Mouse (Mus musculus) ovary, postnatal 10 days (tissue): ENCODE results near the gene Arsj.

Source experiments
- DNase-seq: peaks from one replicate; pipeline ENCODE4 v3.0.0; 2022; ENCODE audit warnings: low spot score

The Arsj gene

DNA sequence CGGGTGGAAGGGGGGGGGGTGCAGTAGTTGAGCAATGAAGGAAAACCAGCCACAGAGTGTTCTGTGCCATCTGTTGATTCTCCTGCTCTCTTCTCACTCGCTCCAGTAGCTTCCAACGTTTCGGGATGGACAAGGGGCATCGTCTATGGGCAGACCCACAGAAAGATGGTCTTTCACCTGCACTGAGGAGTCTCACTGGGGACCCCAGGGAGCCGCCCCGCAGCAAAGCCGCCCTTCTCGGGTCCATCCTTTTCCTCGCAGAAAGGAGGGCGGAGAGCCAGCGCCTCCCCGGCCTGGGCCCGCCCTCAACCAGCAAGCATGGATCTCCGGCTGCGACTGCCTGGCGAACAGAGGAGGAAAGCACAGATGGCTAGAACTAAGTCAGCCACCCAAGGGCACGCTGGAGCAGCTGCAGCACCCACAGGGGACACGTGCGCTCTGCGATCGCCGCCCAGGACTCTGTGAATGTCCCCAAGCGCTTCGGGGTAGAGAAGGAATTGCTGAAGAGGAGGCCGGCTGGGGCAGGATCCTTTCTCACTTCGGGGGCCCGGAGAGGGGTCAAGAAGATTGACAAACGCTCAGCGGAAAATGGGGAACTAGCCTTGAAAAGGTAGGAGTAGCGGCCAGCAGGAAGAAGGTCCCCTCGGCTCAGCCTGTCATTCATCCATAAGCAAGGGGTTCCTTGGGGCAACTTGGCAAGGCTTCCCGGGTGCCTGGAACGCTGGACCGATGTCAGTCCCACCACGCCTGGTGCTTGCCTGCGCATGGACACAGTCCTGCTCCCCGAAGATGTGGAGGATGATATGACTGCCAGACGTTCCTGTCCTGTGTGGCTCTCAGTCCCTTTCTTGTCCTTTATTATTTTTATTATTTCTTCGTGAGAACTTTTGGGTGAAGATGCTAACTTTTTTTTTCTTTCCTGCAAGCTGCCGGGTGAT lies at the start of gene Arsj:
Arsj (plus strand) TSS at position 117 of the 938 bp plus-strand sequence.
- peak; percentile 34 for DNase-seq

DNA sequence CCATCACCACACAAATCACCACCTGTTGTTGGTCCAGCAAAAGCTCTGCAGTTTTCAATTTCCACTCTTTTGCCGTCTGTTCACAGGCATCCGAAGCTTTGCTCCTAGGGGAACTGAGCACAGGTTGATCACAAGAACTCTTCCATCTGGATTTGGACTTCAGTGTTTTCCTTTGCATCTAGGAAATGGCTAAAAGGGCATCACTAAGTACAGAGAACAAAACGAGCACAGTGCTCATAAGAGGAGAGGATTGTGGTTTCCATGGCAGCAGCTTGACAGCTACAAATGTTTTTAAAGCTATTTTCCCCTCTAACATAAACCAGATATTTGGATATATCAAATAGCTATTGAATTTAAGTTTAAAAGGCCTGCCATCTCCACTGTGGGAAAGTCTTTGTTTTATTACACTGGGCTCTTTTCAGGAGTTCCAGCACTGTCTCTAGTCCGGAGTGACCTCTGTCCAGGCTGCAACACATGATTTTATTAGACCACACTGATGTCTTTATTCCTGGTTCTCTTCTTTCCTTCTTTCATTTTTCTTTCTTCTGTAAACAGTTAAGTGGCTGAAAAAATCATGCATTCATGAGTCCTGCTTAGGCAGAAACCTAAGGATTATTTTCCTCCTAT lies 38.5 kb upstream of the Arsj start:
- no peak for DNase-seq

DNA sequence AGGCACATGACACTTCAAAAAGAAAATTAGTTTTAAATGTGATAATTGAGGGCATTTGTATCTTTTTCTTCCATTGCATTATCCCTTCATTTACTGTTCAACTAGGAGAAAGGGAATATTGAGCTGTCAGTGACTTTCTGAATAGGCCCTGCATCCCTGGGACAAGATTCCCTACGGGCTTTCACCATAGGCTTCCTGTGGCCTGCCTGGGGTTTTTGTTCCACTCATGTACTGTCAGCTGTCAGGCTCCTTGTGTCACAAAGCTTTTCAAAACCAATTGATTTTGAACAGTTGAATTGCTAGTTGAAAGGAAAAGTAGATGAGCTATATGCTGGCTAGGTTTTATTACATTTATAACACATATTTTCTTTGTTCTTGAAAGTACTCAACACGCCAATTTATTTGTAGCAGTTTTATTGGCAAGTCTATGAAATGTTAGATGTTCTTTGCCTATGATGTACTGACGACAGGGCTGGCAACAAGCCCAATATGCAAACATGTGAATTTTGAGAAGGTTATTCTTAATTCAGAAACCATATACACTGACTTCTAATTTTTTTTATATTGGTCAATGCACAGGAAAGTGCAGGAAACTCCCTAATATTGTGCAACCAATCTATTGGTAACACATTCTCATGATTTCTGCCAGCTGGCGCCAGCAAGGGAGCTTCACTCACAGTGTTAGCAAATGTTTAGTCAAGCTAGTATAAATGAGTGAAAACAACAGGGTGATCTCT lies 37.4 kb upstream of the Arsj start:
- DNase-seq, result no peak

DNA sequence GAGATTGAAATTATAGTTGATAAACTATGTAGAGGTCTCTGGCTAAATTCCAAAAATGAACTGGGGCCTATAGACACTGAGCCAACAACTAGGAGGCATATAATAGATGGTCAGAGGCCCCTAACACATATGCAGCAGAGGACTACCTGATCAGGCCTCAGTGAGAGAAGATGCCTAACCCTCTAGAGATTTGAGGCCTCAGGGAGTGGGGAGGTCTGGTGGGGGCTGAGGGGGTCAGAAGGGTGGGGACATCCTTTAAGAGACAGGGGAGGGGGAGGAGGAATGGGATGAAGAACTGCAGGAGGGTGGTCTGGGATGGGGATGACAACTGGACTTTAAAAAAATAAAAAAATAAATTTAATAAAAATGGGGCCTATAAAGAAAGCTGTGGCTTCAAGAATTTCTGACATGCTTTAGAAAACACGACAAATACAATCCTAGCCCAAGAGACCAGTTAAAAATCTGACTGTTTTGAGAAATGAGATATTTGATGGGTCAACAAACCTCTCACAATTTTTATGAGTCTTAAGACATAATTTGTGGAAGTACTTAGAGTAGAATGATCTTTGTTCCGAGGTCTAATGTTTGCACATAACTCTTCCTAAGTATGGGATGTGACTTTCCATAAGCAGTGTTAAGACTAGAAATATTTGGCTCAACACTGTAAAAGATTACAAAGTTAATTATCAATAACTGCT lies 36.7 kb upstream of the Arsj start:
- DNase-seq, result no peak

DNA sequence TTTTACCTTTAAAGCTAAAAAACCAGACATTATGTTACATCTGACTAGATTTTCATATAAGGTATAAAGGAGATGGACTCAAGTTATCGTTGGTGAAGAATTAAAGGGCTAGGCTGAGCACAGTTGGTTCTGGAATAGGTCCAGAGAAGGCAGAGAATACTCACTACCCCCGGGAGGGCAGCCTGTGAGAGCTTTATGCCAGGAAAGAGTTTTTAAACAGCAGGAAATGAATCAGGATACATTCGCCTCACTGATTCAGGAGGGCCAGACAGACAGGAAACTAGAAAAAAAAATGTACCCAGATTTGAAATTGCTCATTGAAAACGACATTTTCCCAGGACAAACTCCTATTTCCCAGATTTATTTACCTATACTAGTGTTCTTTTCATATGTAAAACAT lies 28.2 kb upstream of the Arsj start:
- no peak for DNase-seq

DNA sequence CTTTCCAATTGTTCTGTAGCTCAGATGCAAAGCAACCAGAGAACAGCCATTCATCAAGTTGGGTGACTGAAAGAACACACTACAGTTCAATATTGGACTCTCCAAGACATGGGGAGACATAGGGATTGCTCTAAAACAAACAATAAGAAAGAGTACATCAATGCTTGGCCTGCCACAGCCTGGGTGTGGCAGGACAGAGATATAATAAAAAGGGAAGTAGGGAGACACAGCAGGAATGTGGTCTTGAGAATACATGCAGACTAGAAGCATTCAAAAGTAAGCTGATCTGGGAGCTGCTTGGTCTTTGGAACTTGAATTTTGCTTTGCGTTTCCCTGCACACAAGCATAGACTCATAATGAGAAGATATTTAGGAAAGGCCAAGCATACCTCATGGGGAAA lies 18.7 kb upstream of the Arsj start:
- DNase-seq, result no peak

DNA sequence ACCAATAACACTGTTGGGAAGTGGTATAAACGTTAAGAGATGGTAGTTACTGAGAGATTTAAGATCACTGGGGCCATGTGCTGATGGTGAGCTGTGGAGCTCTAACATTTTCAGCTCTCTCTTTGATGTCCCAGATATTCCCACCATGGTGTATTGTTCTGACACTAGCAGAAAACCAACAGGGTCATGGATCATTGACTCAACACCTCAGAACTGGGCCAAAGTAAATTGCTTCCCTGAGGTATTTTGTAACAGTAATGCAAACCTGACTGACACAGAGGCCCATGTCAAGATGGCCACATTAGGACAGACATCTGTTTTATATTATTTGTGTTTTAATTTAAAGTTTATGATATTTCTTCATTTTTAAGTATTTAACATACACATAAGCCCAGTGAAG lies 3.7 kb upstream of the Arsj start:
- DNase-seq, result no peak

DNA sequence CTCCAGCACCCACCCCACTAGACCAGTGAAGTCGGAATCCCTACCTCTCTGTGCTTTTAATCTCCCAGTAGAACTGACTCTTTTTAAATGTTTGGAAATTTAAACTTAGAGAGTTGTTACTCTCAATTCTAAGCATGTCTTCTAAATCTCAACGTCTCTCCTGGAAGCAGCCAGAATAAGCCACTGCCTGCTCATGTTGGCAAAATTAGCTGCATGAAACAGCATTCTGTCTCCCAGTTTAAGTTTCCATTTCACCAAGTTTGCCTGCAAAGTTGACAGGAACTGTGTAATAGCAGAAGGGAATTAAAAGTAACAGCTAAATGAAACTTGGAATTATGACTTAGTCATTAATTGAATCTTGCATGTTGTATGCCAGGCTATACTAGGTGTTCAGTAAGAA lies 1.1 kb upstream of the Arsj start:
- no peak for DNase-seq

DNA sequence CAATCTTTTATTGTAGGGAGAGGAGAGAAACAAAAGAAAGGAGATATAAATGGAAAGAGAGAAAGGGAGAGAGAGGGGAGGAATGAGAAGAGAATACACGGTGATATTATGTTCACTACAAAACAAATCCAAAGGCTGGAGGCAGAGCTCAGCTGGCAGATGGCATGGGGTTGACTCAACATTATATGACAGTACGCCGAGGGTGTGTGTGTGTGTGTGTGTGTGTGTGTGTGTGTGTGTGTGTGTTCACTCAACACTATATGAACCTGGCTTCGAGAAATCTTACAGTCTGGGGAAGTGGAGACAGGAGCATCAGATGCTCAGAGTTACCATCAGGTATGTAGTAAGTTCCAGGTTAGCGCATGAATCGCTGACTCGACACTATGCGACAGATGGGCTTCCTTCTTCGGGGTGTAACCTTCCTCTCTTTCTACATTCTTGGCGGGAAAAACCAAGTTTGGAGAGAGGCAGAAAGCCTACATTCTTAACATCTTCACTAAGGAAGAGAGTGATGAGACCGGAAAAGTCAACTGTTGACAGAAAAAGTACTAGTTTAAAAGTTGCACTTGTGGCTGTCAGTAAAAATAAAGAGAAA lies 456 bp upstream of the Arsj start:
- DNase-seq, result no peak

DNA sequence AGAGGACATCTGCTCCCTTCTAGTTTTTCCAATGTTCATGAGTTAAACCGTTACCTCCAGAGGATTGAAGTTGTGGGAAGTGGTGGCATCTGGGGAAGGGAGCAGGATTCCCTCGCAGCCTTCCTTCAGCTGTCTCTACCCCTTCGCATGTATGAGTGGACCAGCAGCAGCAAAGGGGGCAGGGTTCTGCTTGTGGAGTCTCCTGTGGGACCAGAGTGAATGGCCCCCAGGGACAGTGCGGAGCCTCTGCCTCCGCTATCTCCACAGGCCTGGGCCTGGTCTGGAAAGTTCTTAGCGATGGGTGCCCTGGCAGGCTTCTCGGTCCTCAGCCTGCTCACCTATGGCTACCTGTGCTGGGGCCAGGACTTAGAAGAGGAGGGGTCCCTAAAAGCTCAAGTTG lies 1.1 kb downstream of the Arsj start:
- DNase-seq, result no peak

DNA sequence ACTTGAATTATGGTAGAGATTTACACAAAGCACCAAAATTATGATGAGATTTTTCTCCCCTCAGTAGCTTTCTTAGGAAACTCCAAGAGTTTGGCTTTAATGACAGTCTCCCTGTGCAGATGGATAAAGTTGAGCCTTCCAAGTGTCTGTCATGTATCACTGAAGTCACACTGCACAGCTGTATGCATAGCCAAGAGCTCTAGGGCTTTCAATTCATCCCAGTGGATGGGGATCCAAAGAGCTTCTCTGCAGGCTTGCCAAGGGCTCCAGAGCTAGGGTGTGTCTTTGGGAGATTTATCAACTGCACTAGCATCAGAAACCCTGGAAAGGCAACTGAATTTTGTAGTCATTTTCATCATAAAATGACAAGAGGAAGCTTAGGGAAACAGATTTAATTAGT lies 7.1 kb downstream of the Arsj start:
- no peak for DNase-seq

DNA sequence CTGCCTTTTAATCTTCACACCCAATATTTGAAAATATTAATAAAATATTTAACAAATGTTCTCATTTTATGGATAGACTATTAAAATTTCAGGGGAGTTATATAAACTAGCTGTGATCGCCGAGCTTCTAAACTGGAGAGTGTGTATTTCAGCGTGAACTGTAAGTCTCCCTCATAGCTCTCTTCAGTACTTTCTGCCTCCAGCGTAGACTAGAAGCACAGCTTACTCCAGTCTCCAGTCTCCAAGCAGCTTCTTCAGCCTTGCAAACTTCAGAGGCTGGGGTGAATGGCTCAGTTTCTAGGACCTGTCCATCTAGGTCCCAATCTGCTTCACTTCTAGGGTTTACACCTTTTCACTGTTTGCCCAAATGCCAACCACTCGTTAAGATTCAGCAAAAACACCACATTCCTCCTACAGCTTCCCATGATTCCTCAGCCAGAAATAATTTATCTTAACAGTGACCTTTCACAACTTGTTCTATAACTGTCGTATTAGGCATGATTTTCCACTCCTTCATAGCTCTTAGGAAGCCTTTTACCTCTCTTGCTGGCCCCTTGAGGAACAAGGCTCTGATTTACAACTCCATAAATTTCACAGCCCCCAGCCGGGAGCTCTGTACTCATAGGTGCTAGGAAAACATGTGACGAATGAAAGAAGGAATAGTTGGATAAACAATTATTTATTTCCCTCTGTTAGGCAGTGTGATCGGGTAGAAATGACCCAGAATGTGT lies 9.5 kb downstream of the Arsj start:
- no peak for DNase-seq

DNA sequence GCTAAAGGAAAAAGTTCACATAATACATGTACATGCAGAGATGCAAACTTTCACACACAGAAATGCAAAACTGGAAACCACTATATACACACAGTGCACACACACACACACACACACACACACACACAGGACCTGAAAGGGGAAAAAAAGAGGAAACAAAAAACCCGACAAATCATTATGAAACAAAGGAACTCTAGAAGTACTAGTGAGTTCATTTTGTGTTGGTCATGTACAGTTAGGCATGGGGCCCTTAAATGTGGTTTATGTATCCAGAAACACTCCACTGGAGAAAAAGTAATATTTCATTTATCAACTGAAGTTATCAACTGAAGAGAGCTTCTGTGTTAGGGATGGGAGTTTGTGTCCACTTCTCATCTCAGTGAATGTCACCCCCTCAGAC lies 10.2 kb downstream of the Arsj start:
- no peak for DNase-seq

DNA sequence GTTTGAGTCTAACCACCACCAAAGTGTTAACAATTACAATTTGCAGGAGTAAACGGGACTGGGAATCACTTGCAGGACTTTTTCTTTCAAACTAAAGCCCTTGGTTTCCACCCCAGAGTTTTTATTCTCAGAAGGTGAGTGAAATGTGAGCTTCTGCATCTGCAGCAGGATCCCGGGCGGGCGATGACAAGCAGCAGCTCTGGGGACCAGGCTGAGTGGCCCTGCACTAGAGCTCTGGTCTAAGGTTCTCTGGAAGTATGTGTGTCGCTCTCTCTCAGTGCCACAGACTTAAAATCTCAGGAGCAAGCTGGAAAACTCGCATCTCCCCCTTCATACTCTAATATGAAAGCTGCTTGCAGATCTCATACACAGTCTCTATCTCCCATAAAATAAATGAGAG lies 15.8 kb downstream of the Arsj start:
- DNase-seq, result no peak

DNA sequence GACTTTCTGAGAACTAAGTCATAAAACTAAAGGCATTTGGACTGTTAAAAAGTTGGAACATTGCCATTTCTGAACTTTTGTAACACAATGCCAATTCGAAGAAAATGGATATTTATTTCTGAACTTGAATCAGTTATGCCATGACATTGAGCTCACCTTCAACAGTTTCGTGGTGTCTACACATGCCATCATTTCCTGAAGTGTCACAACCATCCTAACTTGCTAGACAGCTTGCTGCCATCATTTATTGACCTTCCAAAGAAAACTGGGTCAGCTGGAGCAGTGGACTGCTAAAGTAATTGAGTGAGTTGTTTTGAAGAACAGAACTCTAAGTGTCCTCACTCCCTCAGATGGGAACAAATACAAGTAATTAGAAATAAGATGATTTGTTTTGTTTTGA lies 16.2 kb downstream of the Arsj start:
- no peak for DNase-seq

DNA sequence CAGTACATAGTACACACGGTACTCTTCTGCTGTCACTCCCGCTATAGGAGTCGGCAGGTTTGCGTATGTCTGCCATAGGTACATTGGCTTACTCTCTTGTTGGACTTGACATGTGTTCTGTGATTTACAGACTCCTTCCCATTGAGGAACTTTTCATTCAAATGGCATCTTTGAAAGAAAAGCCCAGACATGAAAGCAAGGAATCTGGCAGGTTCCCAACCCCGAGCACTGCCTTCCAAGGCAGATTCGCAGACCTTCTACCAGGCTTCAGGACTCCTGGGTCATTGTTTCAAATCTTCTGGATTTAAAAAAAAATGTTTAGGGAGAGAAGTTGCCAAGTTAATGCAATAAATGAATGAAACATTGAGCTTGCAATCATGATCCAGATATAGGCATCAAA lies 19.8 kb downstream of the Arsj start:
- no peak for DNase-seq

DNA sequence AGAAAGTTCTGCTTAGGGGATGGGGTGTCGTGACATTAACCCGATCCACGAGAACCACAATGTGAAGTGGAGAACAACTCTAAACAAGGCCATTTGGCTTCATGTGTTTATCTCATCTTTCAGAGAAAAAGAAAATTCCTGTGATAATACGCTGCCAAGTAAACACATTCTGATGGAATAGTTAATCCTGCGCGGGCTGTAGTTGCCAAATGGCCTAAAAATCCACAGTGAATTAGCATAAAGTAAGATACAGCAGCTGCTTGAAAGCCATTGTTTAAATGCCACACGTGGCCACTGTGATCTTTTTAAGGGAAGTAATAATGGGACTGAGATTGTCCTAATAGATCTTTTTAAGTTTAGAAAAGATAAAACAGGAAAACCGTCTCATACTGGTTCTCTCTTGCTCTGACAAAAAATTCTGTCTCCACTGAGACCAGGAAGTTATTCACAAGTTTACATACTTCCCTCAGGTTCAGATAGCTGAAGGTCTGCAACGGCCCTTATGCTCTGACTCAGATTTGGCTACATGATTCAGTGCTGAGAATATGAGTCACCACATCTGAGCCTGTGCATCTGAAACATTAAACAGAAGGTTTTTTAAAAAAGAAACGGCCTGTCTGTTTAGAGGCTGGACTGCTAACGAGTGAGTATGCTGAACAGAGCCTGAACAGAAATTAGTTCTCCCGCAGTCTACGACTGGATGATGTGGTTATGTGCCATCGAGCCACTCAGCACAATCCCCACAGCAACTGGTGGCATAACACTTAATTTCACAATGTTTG lies 21.4 kb downstream of the Arsj start:
- DNase-seq, result no peak

DNA sequence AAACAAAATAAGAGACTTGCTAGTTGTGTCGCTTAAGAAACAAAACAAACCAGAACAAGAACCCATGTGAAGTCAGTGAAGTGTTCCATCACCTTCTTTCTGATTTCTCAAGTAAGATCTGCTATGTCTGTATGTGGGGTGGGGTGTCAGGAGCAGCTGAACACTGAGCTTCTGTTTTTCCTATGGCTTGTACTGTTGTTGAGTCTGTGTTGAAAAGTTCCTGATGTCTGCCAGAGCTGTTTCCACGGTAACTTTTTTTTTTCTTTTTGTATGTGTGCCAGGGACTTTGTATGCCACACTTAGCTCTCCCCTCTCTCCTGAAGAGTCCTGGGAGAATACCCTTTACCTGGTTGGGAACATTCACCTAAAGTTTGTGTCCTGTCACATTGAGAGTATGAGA lies 34.0 kb downstream of the Arsj start:
- no peak for DNase-seq

DNA sequence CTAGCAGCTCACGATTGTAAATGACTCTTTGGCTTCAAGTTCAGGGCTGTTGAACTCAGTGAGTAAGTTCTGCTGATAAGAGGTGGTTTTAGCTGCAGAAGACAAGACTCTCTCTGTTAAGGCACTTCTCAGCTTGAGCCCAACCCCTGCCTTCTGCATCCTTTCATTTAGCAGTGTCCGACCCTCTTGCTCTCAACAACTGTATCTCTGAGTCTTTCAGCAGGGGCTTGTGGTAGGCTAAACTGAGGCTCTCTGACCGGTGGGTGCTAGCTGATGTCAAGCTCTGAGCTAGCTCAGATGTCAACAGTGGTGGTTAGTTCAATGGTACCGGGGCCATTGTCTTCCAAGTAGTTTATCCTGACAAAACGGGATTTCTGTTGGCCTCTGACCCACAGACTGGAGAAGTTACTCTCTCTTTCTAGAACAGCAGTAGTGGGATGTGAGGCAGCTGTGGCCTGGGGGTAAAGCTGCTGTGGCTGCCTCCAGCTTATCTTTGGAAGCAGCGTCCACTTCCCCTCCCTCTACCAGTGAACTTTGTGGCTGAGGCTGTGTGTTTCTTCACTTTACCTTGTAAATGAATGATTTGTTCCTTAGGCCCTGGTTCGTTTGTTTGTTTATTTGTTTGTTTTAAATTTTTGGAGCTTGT lies 34.6 kb downstream of the Arsj start:
- DNase-seq, result no peak

DNA sequence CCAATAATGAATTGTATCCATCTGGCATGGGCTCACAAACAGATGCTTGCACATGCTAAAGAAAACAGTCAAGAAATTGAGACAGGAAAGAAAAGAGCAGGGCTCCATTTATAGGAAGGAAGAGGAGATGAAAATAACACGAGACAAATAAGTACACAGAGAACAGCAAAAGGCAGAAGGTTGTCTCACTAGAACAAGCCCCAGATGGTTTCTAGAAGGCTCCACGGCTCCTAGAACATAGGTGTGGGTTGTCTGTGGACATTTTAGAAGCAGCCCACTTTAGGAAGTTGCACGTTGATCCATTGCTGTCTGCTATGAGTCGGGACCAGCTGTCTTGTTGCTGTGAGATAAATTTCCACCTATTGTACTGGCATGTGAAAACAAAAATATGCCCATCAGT lies 37.2 kb downstream of the Arsj start:
- DNase-seq, result no peak
